Mouse (Mus musculus): ENCODE results near the gene Gpr137.

GRCm38 (mm10) chr19:6948186-6948585, 5.9 kb upstream of the Gpr137 start:
- TF ChIP-seq POLR2A (IDR thresholded peaks at IDR 0.05; ENCODE audit: low read depth, low read length) (no peak), CTCF (IDR thresholded peaks at IDR 0.05; ENCODE audit: extremely low read depth, insufficient read length, insufficient replicate concordance, low read depth, low read length) (no peak)
